Mouse (Mus musculus): ENCODE results near the gene Tmem274.

- TF ChIP-seq EP300 (IDR thresholded peaks at IDR 0.05; ENCODE audit: low read depth) (no peak), CTCF (IDR thresholded peaks at IDR 0.05; ENCODE audit: low read depth) (no peak)
Observed at GRCm38 (mm10) chr4:149515706-149516105, 38.5 kb downstream of the Tmem274 start.

All from liver, postnatal 0 days (tissue).